Mouse (Mus musculus) fibroblast of lung, adult 2 months (primary cell): ENCODE results near the gene Rps6ka1.
A peak's percentile ranks its signal among the peaks of the same experiment; 100 is the strongest.
"Not testable (repeated sequence)": the region's sequence is repeated elsewhere in the genome, so short reads cannot be mapped to it uniquely, and the experiment has no call there.

Experiments
- DNase-seq: peaks from one replicate; pipeline ENCODE4 v3.0.0-alpha.2; 2011; ENCODE audit warnings: low read depth

Gene Rps6ka1

DNA sequence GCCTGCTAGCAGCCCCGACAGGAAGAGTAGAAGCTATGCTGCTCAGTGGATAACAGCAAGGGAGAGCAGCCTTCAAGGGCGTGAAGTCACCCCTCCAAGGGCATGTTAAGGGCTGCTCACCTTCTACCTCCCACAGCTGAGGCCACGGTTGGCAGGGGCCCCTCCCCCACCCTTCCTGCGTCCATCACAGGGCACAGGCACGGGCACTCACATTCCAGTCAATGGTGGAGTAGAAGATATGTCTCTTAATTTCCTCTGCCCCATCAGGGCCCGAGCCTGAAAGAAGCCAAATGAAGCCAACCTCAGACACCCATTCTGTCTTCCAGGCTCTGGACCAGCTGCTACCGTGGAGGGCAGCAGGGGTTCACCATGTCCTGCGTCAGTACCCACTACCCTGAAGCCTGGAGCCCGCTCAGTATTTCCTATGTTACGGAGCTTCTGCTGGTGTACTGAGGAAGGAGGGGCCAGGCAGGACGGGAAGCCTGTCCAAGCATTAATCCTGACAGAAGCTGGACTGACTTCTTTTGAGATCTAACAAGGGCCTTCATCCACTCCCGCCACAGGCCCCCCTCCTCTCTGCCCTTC is 23.7 kb downstream of the Rps6ka1 start:
- DNase-seq = no peak

DNA sequence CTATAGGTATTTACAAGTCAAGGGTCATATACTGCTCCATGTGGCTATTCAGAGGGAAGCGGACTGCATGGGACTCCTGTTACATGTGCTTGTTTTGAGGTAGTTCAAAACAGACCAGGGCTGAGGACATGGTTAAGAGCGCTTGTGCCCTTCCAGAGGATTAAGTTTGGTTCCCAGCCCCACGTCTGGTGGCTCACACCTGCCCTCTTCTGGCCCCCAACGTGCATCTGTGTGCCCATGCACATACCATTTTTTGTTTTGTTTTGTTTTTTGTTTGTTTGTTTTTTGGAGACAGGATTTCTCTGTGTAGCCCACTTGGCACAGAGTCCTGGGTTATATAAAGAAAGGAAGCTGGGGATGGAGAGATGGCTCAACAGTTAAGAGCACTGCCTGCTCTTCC is 30.1 kb downstream of the Rps6ka1 start:
- DNase-seq = no peak

DNA sequence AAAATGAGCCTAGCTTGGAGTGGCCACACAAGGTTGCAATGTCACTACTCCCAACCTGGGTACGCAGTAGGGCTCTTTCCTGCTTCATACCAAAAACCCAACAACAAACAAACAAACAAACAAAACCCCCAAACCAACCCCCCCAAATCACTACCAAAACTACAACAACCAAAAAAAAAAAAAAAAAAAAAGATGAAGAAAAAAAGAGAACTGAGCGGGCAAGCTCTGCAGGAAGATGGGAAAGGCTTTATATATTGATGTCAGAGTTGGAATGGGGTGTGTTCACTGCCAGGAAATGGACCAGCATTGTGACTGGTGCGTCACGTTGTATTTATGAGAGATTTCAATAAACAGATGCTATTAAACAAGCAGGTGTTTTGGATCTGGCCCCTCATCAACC is 33.0 kb downstream of the Rps6ka1 start:
- no peak for DNase-seq

DNA sequence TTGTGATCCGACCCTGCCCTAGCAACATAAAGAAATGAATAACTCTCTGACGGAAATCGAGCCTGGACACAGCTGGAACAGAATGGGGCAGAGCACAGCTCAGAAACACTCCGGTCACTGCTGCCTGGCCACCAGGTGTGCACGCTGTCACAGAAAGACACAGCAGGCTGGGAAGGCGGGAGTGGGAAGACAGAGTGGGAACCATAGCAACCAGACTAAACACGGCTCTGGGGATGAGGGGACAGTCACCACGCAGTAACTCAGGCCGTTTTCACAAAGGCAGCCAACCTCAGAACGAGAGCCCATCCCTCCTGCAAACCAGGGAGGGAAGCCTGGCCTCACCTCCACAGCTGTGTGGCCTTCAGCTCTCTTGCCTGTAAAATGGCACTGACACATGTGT is 34.0 kb downstream of the Rps6ka1 start:
- no peak for DNase-seq

DNA sequence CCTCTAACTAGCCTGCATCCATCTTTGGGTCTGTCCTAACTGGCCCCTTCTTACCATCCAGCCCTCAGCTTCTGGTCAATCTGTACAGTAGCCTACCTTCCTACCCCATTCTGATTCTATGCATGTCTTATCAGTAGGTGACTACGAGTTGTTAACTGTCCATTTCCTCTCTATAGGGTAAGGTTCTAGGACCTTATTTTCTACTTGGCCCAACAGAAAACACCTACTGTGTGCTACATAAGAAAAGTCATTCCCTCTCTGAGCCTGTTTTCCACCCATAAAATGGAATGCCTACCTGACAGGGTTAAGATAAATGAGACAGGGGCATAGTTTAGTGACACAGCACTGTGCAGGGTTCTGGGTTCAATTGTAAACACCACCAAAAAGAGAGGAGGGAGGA is 41.0 kb downstream of the Rps6ka1 start:
- DNase-seq = no peak

DNA sequence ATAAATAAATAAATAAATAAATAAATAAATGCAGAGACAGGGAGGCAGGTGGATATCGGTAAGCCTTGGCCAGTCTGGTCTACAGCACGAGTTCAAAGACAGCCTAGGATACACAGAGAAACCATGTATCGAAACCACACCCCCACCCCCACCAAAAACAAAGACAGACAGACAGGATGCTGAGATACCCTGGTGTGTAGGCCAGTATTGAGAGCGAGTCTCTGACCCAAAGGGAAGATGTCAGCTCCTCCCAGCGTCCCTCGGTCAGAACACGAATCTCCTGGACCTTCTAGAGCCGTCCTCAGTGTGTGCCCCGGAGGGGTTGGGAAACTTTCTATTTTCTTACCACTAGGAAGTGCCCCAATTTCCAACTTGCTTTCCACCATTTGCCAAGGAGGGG is 42.5 kb downstream of the Rps6ka1 start:
- no peak for DNase-seq

DNA sequence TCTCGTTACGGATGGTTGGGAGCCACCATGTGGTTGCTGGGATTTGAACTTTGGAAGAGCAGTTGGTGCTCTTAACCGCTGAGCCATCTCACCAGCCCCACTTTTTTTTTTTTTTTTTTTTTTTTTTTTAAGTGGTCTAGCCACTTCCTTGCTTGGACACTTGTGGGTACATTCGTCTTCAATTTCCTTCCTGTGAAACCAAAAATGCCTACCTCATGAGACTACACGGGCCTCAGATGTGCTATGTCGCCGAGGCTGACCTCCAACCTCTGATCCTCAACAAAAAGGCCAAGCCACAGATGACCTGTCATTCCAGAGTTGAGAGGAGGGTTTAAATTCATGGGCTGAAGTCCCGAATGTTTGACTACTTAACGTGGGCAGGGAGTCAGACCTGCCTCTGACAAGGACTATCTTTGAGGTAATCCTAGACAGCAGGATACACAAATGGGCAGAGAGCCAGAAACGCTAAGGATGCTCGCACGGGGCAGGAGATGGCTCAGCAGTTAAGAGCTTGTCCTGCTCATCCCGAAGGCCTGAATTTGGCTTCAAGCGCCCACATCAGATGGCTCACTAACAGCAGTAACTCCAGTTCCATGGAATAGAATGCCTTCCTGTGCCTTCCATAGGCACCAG is 43.3 kb downstream of the Rps6ka1 start:
- DNase-seq = no peak

DNA sequence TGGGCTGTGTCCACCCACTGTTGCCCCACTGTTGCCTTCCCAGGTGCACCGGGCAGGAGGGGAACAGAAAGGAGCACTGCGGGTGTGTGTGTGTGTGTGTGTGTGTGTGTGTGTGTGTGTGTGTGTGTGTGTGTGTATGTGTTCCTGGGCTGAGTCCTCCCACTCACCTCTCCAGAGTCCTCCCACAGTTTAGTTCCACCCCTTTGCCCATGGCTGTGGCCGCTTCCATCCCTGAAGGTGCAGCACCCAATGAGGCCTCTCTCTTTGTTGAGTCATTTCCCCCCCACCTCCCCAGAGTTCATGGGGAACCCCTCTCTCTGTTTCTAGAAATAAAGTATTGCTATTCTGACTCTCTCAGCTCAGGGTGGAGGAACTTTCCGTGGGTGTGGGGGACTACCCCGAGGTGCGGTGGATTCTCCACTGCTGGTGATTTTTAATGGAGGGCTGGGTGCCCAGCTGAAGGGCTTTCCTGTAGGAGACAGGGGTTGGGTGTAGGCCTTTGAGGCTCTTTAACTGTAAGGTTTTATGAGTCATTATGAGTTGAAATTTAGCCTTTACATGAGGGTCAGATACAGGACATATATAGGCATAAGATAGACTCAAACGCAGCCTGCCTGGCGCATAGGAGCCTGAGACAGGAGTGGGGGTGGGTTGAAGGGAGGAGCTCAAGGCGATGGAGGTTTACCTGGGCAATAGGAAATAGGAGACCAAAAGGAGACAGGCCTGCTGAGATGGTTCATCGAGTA is 44.4 kb downstream of the Rps6ka1 start:
- no peak for DNase-seq

DNA sequence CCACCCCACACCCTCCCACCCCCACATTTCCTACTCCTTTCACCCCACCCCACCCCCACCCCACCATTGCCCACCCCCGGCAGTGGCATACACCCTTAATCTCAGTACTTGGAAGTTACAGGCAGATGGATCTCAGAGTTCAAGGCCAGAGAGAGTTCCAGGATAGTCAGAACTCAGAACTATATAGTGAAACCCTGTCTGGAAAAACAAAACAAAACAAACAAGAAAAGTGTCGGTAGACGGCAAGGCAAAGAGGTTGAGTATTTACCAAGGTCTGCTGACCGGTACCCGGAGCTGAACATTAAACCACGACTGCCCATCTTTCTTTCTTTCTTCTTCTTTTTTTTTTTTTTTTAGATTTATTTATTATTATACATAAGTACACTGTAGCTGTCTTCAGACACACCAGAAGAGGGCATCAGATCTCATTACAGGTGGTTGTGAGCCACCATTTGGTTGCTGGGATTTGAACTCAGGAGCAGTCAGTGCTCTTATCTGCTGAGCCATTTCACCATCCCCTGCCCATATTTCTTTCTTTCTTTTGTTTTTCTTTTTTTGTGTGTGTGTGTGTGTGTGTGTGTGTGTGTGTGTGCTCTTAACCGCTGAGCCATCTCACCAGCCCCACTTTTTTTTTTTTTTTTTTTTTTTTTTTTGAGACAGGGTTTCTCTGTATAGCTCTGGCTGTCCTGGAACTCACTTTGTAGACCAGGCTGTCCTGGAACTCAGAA is 45.7 kb downstream of the Rps6ka1 start:
- DNase-seq = not testable (repeated sequence)

DNA sequence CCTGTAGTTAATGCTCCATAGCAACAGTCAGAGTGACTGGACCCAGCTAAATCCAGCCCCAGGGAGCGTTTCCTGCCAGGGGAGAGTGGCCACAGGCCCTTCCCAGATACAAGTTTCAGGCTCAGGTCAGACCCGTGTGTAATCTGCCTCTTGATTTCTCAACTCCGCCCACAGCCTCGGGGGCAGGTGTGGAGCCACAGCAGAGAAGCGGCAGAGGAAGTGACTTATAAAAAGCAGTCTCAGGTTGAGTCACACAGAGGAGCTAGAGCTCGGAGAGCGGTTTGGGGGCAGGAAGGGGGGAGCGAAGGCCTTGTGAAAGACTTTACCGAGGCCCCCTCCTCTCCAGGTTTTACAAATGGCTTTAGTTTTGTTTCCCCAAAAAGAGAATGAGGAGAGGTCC is 46.6 kb downstream of the Rps6ka1 start:
- no peak for DNase-seq

DNA sequence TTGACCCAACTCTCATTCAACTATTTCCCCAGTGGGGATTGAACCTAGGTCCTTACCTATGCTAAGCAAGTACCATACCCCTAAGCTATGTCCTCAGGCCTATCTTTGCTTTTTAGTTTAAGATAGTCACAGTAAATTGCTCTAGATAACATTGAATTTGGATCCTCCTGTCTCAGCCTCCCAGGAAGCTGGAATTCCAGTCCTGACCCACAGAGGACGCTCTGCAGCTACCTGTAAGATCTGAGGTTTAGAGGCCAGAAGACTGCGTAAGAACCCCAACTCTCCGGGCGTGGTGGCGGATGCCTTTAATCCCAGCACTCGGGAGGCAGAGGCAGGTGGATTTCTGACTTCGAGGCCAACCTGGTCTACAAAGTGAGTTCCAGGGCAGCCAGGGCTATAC is 47.1 kb downstream of the Rps6ka1 start:
- DNase-seq = no peak

DNA sequence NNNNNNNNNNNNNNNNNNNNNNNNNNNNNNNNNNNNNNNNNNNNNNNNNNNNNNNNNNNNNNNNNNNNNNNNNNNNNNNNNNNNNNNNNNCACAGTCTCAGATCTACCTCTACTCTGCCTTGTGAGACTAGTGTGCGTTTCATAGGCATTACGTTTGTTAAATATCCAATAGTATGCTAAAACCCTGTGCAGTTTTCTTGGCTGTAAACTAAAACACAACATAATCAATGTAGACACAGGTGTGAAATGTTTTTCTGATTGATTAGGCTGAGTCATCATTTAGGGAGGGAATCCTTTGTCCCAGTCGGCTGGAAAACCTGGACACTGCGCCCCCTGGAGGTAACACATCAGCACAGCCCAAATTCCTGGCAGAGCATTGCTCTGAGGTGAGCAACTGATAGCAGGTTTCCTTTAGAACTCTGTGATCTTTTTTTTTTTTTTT is 48.2 kb downstream of the Rps6ka1 start:
- no peak for DNase-seq

DNA sequence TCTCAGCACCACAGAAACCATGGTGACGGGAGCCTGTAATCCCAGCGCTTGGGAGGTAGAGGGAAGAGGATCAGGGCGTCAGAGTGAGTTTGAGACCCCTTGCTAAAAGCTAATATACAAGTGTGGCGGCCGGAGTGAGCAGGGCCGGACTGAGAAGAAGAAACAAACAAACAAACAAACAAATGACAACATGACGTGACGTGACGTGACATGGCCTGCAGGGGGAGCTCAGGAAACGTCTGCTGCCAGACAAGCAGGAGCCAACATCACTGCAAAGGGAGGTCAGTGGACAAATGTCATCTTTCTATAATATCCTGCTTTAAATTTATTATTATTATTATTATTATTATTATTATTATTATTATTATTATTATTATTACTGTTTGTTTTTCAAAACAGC is 51.0 kb downstream of the Rps6ka1 start:
- DNase-seq = no peak

DNA sequence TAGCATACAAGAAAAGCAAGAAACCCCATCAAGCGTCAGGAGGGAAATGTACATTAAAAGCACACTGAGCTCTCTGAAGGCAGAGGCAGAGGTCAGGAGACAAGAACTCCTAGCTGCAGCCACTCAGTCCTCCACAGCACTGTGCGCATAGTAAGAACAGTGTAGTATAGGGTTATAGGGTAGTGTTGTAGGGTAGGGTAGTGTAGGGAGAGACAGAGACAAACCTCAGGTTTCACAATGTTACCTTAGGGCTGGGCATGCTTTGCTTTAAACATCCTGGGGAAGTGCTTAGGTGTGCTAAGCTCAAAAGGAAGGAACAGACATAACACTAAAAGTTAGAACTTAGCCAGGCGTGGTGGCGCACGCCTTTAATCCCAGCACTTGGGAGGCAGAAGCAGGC is 52.4 kb downstream of the Rps6ka1 start:
- no peak for DNase-seq

DNA sequence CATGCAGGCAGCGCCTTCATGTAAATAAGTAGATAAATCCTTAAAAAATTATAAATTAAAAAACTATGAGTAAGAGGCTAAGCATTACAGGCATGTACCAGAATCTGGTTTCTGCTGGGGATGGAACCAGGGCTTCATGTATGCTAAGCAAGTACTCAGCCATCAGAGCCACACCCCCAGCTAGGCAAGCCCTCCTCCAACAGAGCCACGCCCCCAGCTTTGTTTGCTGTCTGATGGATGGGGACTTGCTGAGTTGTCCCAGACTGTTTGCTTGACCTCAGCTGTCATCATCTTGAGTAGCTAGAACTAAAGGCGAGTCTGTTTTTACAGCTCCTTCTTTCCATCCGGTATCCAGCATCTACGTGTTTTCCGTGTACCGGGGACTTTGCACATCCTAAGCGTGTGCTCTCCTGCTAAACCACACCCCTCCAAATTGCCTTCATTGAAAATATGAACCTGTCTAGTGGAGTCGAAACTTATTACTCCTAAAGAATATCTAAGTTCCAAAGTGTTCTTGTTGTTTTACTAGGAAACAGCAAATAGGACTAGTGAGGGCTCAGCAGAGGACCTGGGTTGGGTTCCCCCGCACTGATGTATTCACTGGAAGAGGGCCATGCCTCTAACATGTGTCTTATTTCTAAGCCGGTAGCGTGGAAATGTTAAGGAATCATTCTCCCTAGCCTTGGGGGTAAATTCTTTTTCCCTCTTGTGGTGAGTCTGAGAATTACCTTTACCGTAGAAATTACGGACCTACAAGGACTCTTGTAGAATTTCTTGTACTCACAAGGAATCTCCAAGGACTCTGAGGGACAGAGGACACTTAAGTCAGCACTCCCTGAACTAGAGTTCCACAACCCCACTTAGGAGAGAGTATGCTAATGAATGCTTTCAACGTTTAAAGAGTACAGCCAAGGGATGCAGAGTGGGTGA is 54.4 kb downstream of the Rps6ka1 start:
- DNase-seq = no peak

DNA sequence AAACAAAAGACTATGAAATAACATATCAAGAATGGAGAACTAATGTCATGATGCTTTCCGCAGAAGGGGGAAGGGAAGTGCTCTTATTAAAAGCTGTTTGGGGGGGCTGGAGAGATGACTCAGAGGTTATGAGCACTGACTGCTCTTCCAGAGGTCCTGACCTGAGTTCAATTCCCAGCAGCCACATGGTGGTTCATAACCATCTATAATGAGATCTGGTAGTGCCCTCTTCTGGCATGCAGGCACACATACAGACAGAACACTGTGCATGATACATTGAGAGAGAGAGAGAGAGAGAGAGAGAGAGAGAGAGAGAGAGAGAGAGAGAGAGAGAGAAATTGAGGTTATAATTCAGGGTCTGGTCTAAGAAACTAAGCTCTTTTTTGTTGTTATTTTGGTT is 57.1 kb downstream of the Rps6ka1 start:
- no peak for DNase-seq

DNA sequence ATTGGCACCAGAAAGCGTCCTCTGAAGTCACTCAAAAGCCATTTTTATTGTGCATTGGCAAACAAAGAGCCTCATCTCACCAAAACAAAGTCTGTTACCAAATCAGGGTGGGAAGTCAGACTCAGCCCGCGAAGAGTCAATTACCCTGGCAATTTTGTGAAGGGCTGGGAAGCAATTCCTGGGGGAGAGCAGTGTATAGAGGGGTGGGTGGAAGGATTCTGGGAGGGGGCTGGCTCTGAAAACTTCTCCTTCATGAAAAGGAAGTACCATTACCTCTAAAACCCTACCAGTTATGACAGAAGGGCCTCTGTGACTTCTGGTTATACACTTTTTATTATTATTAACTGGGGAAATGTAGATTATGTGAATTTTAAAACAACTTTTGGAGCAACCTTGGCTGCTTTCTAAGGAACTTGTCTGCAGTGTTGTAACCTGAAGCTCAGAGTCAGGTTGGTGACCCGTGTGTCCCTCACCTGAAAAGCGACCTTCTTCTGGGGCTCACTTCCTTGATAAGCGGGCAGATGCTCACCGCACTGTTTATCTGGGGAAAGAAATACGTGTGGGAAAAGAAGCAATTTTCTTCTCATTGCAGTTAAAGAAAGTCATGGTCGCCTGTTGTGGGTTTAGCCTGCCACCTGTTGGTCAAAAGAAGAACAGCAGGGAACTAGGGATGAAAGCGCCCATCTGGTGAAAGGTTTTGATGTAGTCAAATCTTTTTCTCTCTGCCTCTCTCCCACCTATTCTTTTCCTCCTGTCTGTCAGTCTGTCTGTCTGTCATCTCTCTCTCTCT is 58.1 kb downstream of the Rps6ka1 start:
- DNase-seq = no peak

DNA sequence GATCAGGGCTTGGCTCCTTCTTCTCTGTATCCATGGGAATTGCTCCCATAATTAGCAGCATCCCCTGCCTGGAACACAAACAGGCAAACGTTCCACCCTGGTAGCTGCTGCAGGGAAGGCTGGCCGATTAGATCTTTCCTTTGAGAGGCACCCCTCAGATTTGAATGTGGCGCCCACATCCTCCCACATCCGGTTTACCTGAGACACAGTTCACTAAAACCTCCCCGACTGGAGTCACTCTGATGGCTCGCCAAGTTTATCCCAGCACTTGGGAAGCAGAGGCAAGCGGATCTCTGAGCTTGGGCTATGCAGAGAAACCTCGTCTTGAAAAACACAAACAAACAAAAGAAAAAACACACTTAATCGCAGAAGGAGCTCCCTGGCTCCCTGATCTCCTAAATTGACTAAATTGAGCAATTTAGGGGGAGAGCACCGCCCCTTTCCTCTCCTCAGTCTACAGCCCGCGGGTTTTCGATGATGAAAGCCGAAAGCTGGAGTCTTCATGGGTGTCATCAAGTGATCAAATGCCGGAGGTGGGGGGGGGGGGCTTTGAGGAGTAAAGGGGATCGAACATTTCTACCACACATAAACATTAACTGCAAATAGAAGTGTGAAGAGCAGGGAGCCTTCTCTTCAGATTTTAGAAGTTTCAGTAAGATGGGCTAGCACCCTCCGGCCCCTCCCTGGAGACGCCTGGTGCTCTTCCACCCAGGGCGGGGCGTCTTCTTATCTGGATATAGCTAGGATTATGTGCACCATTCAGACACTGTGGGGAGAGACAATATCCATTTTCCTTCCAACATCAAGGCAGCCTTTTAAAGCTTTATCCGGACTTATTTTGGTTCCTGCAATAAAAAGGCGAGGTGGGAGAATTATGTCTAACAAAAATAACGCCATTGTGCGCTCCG is 59.5 kb downstream of the Rps6ka1 start:
- no peak for DNase-seq

DNA sequence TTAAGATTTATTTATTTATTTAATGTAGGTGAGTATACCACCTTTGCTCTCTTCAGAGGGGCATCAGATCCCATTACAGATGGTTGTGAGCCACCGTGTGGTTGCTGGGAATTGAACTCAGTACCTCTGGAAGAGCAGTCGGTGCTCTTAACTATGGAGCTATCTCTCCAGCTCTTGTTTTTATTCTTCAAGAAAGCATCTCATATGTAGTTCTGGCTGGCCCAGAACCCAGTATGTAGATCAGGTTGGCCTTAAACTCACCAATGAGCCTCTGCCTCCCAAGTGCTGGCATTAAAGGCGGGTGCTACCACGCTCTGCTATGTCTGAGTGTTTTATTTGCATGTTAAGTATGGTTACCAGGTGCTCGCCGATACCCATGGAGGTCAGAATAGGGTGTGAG is 60.2 kb downstream of the Rps6ka1 start:
- DNase-seq = no peak

DNA sequence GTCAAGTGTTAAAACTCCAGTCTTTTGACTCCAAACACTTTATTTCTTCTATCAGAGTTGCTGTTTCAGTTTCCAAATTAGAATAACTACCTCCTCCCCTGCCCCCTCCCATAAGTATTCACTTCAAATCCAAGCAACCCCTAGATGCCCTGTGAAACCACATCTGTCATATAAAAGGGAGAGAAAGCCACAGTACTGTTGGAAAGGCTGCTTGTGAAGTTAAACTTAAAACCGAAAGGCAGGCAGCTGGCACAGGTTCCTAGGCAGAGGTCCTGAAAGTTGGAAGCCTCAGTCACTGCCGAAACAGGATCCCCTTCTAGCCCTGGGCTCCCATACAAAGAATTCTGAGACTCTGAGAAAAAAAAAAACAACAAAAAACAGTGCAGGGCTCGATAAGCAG is 61.9 kb downstream of the Rps6ka1 start:
- peak; percentile 58 for DNase-seq
